Mouse (Mus musculus) embryonic facial prominence, embryonic 14.5 days (tissue): Measurements from ENCODE around the gene Ddx3x. TPM values are rescaled to one million over a fixed set of nuclear protein-coding genes. Genes with fewer than 3 reads are reported as not detected.
A peak's percentile ranks its signal among the peaks of the same experiment; 100 is the strongest.

Experiments used
- ATAC-seq: fragments of 200-750 bp; cut with Nextera tagmentation; 2 replicates; pipeline ENCODE4 v1.8.0; 2017; ENCODE audit warnings: low read depth, moderate number of reproducible peaks, moderate TSS enrichment
- DNase-seq: peaks from one replicate; pipeline ENCODE4 v3.0.0-alpha.2; 2015; ENCODE audit warnings: low spot score
- H3K27ac ChIP-seq: fragments of 300-500 bp; sonication (generic); replicated peaks from 2 replicates; pipeline ENCODE4 v1.5.1; 2014; ENCODE audit warnings: low read depth, mild to moderate bottlenecking, low read length, moderate library complexity
- H3K27me3 ChIP-seq: fragments of 300-500 bp; sonication (generic); replicated peaks from 2 replicates; pipeline ENCODE4 v1.6.1; 2014; ENCODE audit warnings: low read length; ENCODE audit not compliant: control insufficient read depth, insufficient read depth
- H3K36me3 ChIP-seq: fragments of 300-500 bp; sonication (generic); 2 replicates; pipeline ENCODE4 v1.6.1; 2014; ENCODE audit warnings: low read length, mixed read lengths; ENCODE audit not compliant: control insufficient read depth, insufficient read depth
- H3K4me1 ChIP-seq: fragments of 300-500 bp; sonication (generic); 2 replicates; pipeline ENCODE4 v1.6.1; 2014; ENCODE audit warnings: antibody characterized with exemption, low read length; ENCODE audit not compliant: control insufficient read depth, insufficient read depth
- H3K4me2 ChIP-seq: fragments of 300-500 bp; sonication (generic); 2 replicates; pipeline ENCODE4 v1.6.1; 2014; ENCODE audit warnings: low read depth, mild to moderate bottlenecking, low read length, moderate library complexity, mixed read lengths
- H3K4me3 ChIP-seq: fragments of 300-500 bp; sonication (generic); 2 replicates; pipeline ENCODE4 v1.5.1; 2014; ENCODE audit warnings: low read depth, mild to moderate bottlenecking, low read length
- H3K9ac ChIP-seq: fragments of 300-500 bp; sonication (generic); 2 replicates; pipeline ENCODE4 v1.6.1; 2014; ENCODE audit warnings: low read depth, mild to moderate bottlenecking, low read length, moderate library complexity, mixed read lengths
- H3K9me3 ChIP-seq: fragments of 300-500 bp; sonication (generic); 2 replicates; pipeline ENCODE4 v1.6.1; 2016; ENCODE audit warnings: low read length; ENCODE audit not compliant: control insufficient read depth
- WGBS: fragments of 180-500 bp; shearing (Covaris S2); extraction: QIAGEN DNeasy Blood & Tissue Kit; methylation state at CpG from one replicate; pipeline ENCODE4 v1.1.7; 2014; 5-methylcytosine and 5-hydroxymethylcytosine counted together
- polyA plus RNA-seq: library from polyadenylated mRNA; unstranded; fragments of >200 nt; fragmentation: Nextera tagmentation; extraction: Ambion mirVana; gene quantifications from 2 replicates; pipeline ENCODE4 v1.2.1, GENCODE M21; 2014

Gene Ddx3x
- polyA plus RNA-seq, 1 experiment from 2014 or later = 123 TPM

GRCm38 (mm10) chrX:13241426-13242319, 39.1 kb upstream of the Ddx3x start:
- Histone ChIP-seq H3K4me2 (peak overlapping the region; percentile 52), H3K4me3 (peak overlapping the region; percentile 27), H3K36me3 (no peaks in the 10 kb centered on the region), H3K9ac (peak overlapping the region; percentile 62), H3K9me3 (no peaks in the 10 kb centered on the region), H3K27ac (peak overlapping the region; percentile 92), H3K27me3 (peaks cover 8% of the 10 kb centered on the region; the same call in 1 of the 2 replicates), H3K4me1 (no peaks in the 10 kb centered on the region)
- DNase-seq (peak; percentile 16), ATAC-seq (no peak)
- 17% methylated on average over 21 of the region's 21 CpGs for WGBS

- 18% methylated on average over 24 of the region's 24 CpGs for WGBS
- H3K27me3 ChIP-seq = peaks cover 8% of the 10 kb centered on the region; the same call in 1 of the 2 replicates
These were observed 38.3 kb upstream of the Ddx3x start for GRCm38 (mm10) chrX:13242320-13243096.

GRCm38 (mm10) chrX:13243133-13244123, 37.3 kb upstream of the Ddx3x start:
- no peaks in the 10 kb centered on the region for H3K9me3 ChIP-seq
- ATAC-seq = peak; percentile 48
- H3K27ac ChIP-seq = peak overlapping the region; percentile 92
- no peaks in the 10 kb centered on the region for H3K4me1 ChIP-seq
- no peaks in the 10 kb centered on the region for H3K36me3 ChIP-seq
- peaks cover 8% of the 10 kb centered on the region; the same call in 1 of the 2 replicates for H3K27me3 ChIP-seq
- 24% methylated on average over 15 of the region's 15 CpGs for WGBS
- peak; percentile 3 for DNase-seq
- peak overlapping the region; percentile 62 for H3K9ac ChIP-seq
- H3K4me3 ChIP-seq = peak overlapping the region; percentile 27
- H3K4me2 ChIP-seq = peak overlapping the region; percentile 52

More at GRCm38 (mm10) chrX:13242320-13243096, 38.3 kb upstream of the Ddx3x start:
- Histone ChIP-seq H3K27ac (peak overlapping the region; percentile 92), H3K36me3 (no peaks in the 10 kb centered on the region), H3K9me3 (no peaks in the 10 kb centered on the region), H3K4me3 (peak overlapping the region; percentile 27), H3K9ac (peak overlapping the region; percentile 62), H3K4me1 (no peaks in the 10 kb centered on the region), H3K4me2 (peak overlapping the region; percentile 52)
- peak; percentile 95 for DNase-seq
- peak; percentile 98 for ATAC-seq

- H3K9ac ChIP-seq = no peak overlapping the region
- no peak overlapping the region for H3K4me2 ChIP-seq
- no peak for DNase-seq
- no peak overlapping the region; the same call in 1 of the 2 replicates for H3K27ac ChIP-seq
- H3K27me3 ChIP-seq = peaks cover 8% of the 10 kb centered on the region; the same call in 1 of the 2 replicates
- no peaks in the 10 kb centered on the region for H3K9me3 ChIP-seq
- ATAC-seq = no peak
- H3K36me3 ChIP-seq = no peaks in the 10 kb centered on the region
- no peak overlapping the region for H3K4me3 ChIP-seq
- H3K4me1 ChIP-seq = no peaks in the 10 kb centered on the region
These were observed 36.2 kb upstream of the Ddx3x start for GRCm38 (mm10) chrX:13244588-13244987.

GRCm38 (mm10) chrX:13245027-13245426, 35.7 kb upstream of the Ddx3x start:
- DNase-seq (peak; percentile 5), ATAC-seq (no peak)
- Histone ChIP-seq H3K4me3 (no peak overlapping the region), H3K4me2 (no peak overlapping the region), H3K27me3 (peaks cover 8% of the 10 kb centered on the region; the same call in 1 of the 2 replicates), H3K9ac (no peak overlapping the region), H3K27ac (no peak overlapping the region), H3K4me1 (no peaks in the 10 kb centered on the region), H3K36me3 (no peaks in the 10 kb centered on the region), H3K9me3 (no peaks in the 10 kb centered on the region)
- WGBS = 63% methylated on average over 3 of the region's 3 CpGs

- H3K4me1 ChIP-seq = no peaks in the 10 kb centered on the region
- H3K27me3 ChIP-seq = no peaks in the 10 kb centered on the region; the same call in 1 of the 2 replicates
- no peaks in the 10 kb centered on the region for H3K36me3 ChIP-seq
- no peaks in the 10 kb centered on the region for H3K9me3 ChIP-seq
- DNase-seq = no peak
- no peak overlapping the region for H3K27ac ChIP-seq
- 71% methylated on average over 4 of the region's 4 CpGs for WGBS
- H3K4me2 ChIP-seq = no peak overlapping the region
- no peak overlapping the region for H3K9ac ChIP-seq
- H3K4me3 ChIP-seq = no peak overlapping the region
- ATAC-seq = no peak
These were observed 29.1 kb upstream of the Ddx3x start for GRCm38 (mm10) chrX:13251683-13252082.

GRCm38 (mm10) chrX:13254273-13254672, 26.5 kb upstream of the Ddx3x start:
- Histone ChIP-seq H3K27me3 (no peaks in the 10 kb centered on the region; the same call in 1 of the 2 replicates), H3K36me3 (no peaks in the 10 kb centered on the region), H3K9ac (no peak overlapping the region), H3K9me3 (no peaks in the 10 kb centered on the region), H3K4me1 (no peaks in the 10 kb centered on the region), H3K4me3 (no peak overlapping the region), H3K27ac (no peak overlapping the region), H3K4me2 (no peak overlapping the region)
- WGBS = 72% methylated on average over 3 of the region's 3 CpGs
- DNase-seq (no peak), ATAC-seq (no peak)

GRCm38 (mm10) chrX:13263356-13263755, 17.4 kb upstream of the Ddx3x start:
- ATAC-seq = no peak
- Histone ChIP-seq H3K27me3 (no peaks in the 10 kb centered on the region), H3K4me3 (no peak overlapping the region), H3K36me3 (no peaks in the 10 kb centered on the region), H3K9me3 (no peaks in the 10 kb centered on the region), H3K27ac (no peak overlapping the region), H3K4me2 (no peak overlapping the region), H3K4me1 (no peaks in the 10 kb centered on the region), H3K9ac (no peak overlapping the region)
- 68% methylated on average over 3 of the region's 3 CpGs for WGBS
- no peak for DNase-seq
